Mouse (Mus musculus) spleen, adult 2 months (tissue): Measurements from ENCODE around the gene Katnb1.

Experiments used
- CTCF ChIP-seq: fragments of 200-500 bp; IDR thresholded peaks from 2 replicates; pipeline ENCODE4 v1.5.1; 2011; ENCODE audit warnings: mild to moderate bottlenecking, inconsistent platforms; ENCODE audit not compliant: insufficient read depth, insufficient read length, insufficient replicate concordance; ENCODE audit errors: extremely low read depth
- POLR2A ChIP-seq: fragments of 200-500 bp; IDR thresholded peaks from 2 replicates; pipeline ENCODE4 v1.6.1; 2011; ENCODE audit warnings: low read depth, low read length, inconsistent platforms

DNA sequence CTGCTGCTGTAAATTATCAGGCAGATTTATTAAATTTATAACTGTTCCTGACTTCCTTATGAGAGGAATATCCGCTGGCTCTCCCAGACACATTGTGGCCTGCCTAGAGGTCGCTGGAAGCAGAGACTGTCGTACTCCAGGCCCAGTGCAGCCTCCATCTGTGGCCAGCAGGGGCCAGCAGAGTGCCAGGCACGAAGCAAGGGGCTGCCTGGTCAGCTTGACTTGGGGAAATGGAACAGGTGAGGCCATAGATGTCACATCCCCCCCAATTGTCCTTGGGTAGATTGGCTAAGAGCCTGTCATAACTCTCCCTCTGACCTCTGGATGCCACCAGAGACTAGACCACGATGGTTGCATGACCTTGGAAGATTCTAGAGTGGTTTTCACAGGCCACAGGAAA, 18.0 kb downstream of the Katnb1 start:
- TF ChIP-seq CTCF (peak; percentile 85), POLR2A (no peak)
